Mouse (Mus musculus): ENCODE data around the gene Trim32.

DNA sequence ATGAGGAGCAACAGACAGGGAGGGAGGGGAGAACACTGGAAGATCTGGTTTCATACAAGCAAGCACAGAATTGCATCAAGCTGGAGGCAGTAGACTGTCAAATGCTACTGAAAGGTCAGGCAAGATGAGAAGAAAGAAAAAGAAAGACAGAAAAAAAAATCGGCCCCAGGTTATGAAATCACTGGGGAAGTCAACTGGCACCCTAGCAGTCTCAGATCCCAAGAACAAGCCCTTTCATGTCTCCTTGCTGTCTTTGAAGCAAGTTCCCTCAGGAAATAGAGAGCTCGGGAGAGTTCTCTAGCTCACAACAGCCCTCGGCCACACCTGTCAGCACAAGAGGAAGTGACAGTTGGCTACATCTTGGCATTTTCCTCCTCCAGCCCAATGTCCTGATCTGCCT lies 33.4 kb downstream of the Trim32 start:
- TF ChIP-seq CTCF (IDR thresholded peaks at IDR 0.05): no peak
- TF ChIP-seq EP300 (IDR thresholded peaks at IDR 0.05): no peak
